Mouse (Mus musculus) kidney, adult 9 months (tissue): ENCODE results near the gene Fbxl20.
"Not testable (repeated sequence)": the region's sequence is repeated elsewhere in the genome, so short reads cannot be mapped to it uniquely, and the experiment has no call there.

Experiments used
- DNase-seq: peaks from one replicate; pipeline ENCODE4 v3.0.0; 2022

The Fbxl20 gene

GRCm38 (mm10) chr11:98149786-98150624 lies at the start of gene Fbxl20:
Gene Fbxl20 (minus strand): TSS chr11:98150403.
- peak; percentile 92 for DNase-seq

- DNase-seq, result peak; percentile 97
Measured at GRCm38 (mm10) chr11:98192901-98193805, 43.0 kb upstream of the Fbxl20 start, which contains the start of gene Med1. Gene Med1 (minus strand): TSS chr11:98193293.

GRCm38 (mm10) chr11:98190820-98191219 lies 40.6 kb upstream of the Fbxl20 start:
- no peak for DNase-seq

- DNase-seq, result no peak
Measured at GRCm38 (mm10) chr11:98187640-98188395, 37.6 kb upstream of the Fbxl20 start.

GRCm38 (mm10) chr11:98182149-98182548 lies 31.9 kb upstream of the Fbxl20 start:
- not testable (repeated sequence) for DNase-seq

- peak; percentile 75 for DNase-seq
Measured at GRCm38 (mm10) chr11:98168400-98168799, 18.2 kb upstream of the Fbxl20 start.

- DNase-seq, result no peak
Measured at GRCm38 (mm10) chr11:98155094-98155493, 4.9 kb upstream of the Fbxl20 start.

GRCm38 (mm10) chr11:98150625-98151156 lies 488 bp upstream of the Fbxl20 start:
- no peak for DNase-seq

GRCm38 (mm10) chr11:98149304-98149750 lies 876 bp downstream of the Fbxl20 start:
- DNase-seq, result peak; percentile 93

GRCm38 (mm10) chr11:98148551-98149301 lies 1.5 kb downstream of the Fbxl20 start:
- DNase-seq, result peak; percentile 19

- no peak for DNase-seq
Measured at GRCm38 (mm10) chr11:98145856-98146255, 4.3 kb downstream of the Fbxl20 start.

- DNase-seq, result no peak
Measured at GRCm38 (mm10) chr11:98142545-98142944, 7.7 kb downstream of the Fbxl20 start.

- no peak for DNase-seq
Measured at GRCm38 (mm10) chr11:98138894-98139293, 11.3 kb downstream of the Fbxl20 start.

- DNase-seq, result no peak
Measured at GRCm38 (mm10) chr11:98137836-98138235, 12.4 kb downstream of the Fbxl20 start.

GRCm38 (mm10) chr11:98134951-98135350 lies 15.3 kb downstream of the Fbxl20 start:
- DNase-seq, result no peak

GRCm38 (mm10) chr11:98123424-98123823 lies 26.8 kb downstream of the Fbxl20 start:
- no peak for DNase-seq

- DNase-seq, result peak; percentile 15
Measured at GRCm38 (mm10) chr11:98114363-98114762, 35.8 kb downstream of the Fbxl20 start.

- no peak for DNase-seq
Measured at GRCm38 (mm10) chr11:98113504-98113903, 36.7 kb downstream of the Fbxl20 start.

GRCm38 (mm10) chr11:98109706-98110105 lies 40.5 kb downstream of the Fbxl20 start:
- DNase-seq, result no peak

- no peak for DNase-seq
Measured at GRCm38 (mm10) chr11:98101332-98101731, 48.9 kb downstream of the Fbxl20 start.

- DNase-seq, result no peak
Measured at GRCm38 (mm10) chr11:98090583-98090982, 59.6 kb downstream of the Fbxl20 start.

- peak; percentile 38 for DNase-seq
Measured at GRCm38 (mm10) chr11:98088224-98088623, 62.0 kb downstream of the Fbxl20 start.
